Mouse (Mus musculus) layer of hippocampus, adult 18-20 months (tissue): Measurements from ENCODE around the gene Acox2. TPM values are rescaled to one million over a fixed set of nuclear protein-coding genes. Genes with fewer than 3 reads are reported as not detected.

Experiments used
- DNase-seq, 2 experiments: peaks; one replicate each; pipeline ENCODE4 v3.0.0; 2022; ENCODE audit warnings: low spot score in 2 of 2
- total RNA-seq, 2 experiments: library from RNA; stranded (reverse); gene quantifications; 2 replicates each; pipeline ENCODE4 v1.2.3; 2021

The Acox2 gene
- total RNA-seq, 2 experiments from 2014 or later, result not detected

- DNase-seq, result no peak
Observed at GRCm38 (mm10) chr14:8250141-8250871, 8.8 kb downstream of the Acox2 start.

- DNase-seq, result no peak
Observed at GRCm38 (mm10) chr14:8249206-8249605, 9.9 kb downstream of the Acox2 start.

GRCm38 (mm10) chr14:8246878-8247277 is 12.3 kb downstream of the Acox2 start:
- DNase-seq, result no peak

- DNase-seq, result no peak
Observed at GRCm38 (mm10) chr14:8244211-8244611, 14.9 kb downstream of the Acox2 start.

GRCm38 (mm10) chr14:8243136-8243888 is 15.8 kb downstream of the Acox2 start:
- DNase-seq, result no peak

- peak; percentile 37 to 67 for DNase-seq
Observed at GRCm38 (mm10) chr14:8242388-8242920, 16.7 kb downstream of the Acox2 start.

GRCm38 (mm10) chr14:8241816-8242215 is 17.3 kb downstream of the Acox2 start:
- no peak for DNase-seq

- DNase-seq, result no peak
Observed at GRCm38 (mm10) chr14:8233252-8233651, 25.9 kb downstream of the Acox2 start.

- DNase-seq, result no peak
Observed at GRCm38 (mm10) chr14:8232155-8232910, 26.8 kb downstream of the Acox2 start.

GRCm38 (mm10) chr14:8229367-8230019 is 29.7 kb downstream of the Acox2 start:
- DNase-seq, result no peak

GRCm38 (mm10) chr14:8224805-8225204 is 34.3 kb downstream of the Acox2 start:
- no peak for DNase-seq

GRCm38 (mm10) chr14:8223506-8224293 is 35.5 kb downstream of the Acox2 start:
- DNase-seq, result no peak

GRCm38 (mm10) chr14:8222561-8222960 is 36.6 kb downstream of the Acox2 start:
- no peak for DNase-seq

- no peak for DNase-seq
Observed at GRCm38 (mm10) chr14:8220912-8221311, 38.2 kb downstream of the Acox2 start.

GRCm38 (mm10) chr14:8220306-8220705 is 38.8 kb downstream of the Acox2 start:
- DNase-seq, result no peak

GRCm38 (mm10) chr14:8219876-8220275 is 39.3 kb downstream of the Acox2 start:
- no peak for DNase-seq

- no peak for DNase-seq
Observed at GRCm38 (mm10) chr14:8218730-8219380, 40.3 kb downstream of the Acox2 start.

GRCm38 (mm10) chr14:8218238-8218637 is 40.9 kb downstream of the Acox2 start:
- DNase-seq, result no peak

GRCm38 (mm10) chr14:8216100-8216499 is 43.1 kb downstream of the Acox2 start:
- DNase-seq, result no peak
